Mouse (Mus musculus): ENCODE results near the gene Kbtbd4.

Kbtbd4 gene

GRCm38 (mm10) chr2:90904856-90905224 lies 300 bp downstream of the Kbtbd4 start:
- DNase-seq (ENCODE audit: low spot score in 2 of 2) = no peak

- DNase-seq (ENCODE audit: low spot score in 2 of 2) = no peak
These were observed 2.2 kb downstream of the Kbtbd4 start for GRCm38 (mm10) chr2:90906721-90907120.

- no peak for DNase-seq (ENCODE audit: low spot score in 2 of 2)
These were observed 6.3 kb downstream of the Kbtbd4 start for GRCm38 (mm10) chr2:90910861-90911260.

GRCm38 (mm10) chr2:90911668-90912067 lies 7.1 kb downstream of the Kbtbd4 start:
- DNase-seq (ENCODE audit: low spot score in 2 of 2) = no peak

- DNase-seq (ENCODE audit: low spot score in 2 of 2) = no peak
These were observed 9.1 kb downstream of the Kbtbd4 start for GRCm38 (mm10) chr2:90913671-90914070.

- no peak for DNase-seq (ENCODE audit: low spot score in 2 of 2)
These were observed 11.0 kb downstream of the Kbtbd4 start for GRCm38 (mm10) chr2:90915516-90915915.

GRCm38 (mm10) chr2:90916560-90917232 lies 12.2 kb downstream of the Kbtbd4 start:
- no peak for DNase-seq (ENCODE audit: low spot score in 2 of 2)

GRCm38 (mm10) chr2:90917233-90917998 lies 12.9 kb downstream of the Kbtbd4 start:
- peak in 1 of 2 experiments; percentile 42 for DNase-seq (ENCODE audit: low spot score in 2 of 2)

GRCm38 (mm10) chr2:90917999-90918698 lies 13.6 kb downstream of the Kbtbd4 start:
- no peak for DNase-seq (ENCODE audit: low spot score in 2 of 2)

- no peak for DNase-seq (ENCODE audit: low spot score in 2 of 2)
These were observed 16.6 kb downstream of the Kbtbd4 start for GRCm38 (mm10) chr2:90921178-90921577.

- no peak for DNase-seq (ENCODE audit: low spot score in 2 of 2)
These were observed 18.1 kb downstream of the Kbtbd4 start for GRCm38 (mm10) chr2:90922636-90923035.

GRCm38 (mm10) chr2:90928566-90928965 lies 24.0 kb downstream of the Kbtbd4 start:
- no peak for DNase-seq (ENCODE audit: low spot score in 2 of 2)

- DNase-seq (ENCODE audit: low spot score in 2 of 2) = no peak
These were observed 27.3 kb downstream of the Kbtbd4 start for GRCm38 (mm10) chr2:90931829-90932228.

GRCm38 (mm10) chr2:90932273-90932672 lies 27.7 kb downstream of the Kbtbd4 start:
- no peak for DNase-seq (ENCODE audit: low spot score in 2 of 2)

- DNase-seq (ENCODE audit: low spot score in 2 of 2) = no peak
These were observed 33.8 kb downstream of the Kbtbd4 start for GRCm38 (mm10) chr2:90938362-90938761.

- no peak for DNase-seq (ENCODE audit: low spot score in 2 of 2)
These were observed 35.2 kb downstream of the Kbtbd4 start for GRCm38 (mm10) chr2:90939750-90940149.

GRCm38 (mm10) chr2:90940233-90941229 lies 36.0 kb downstream of the Kbtbd4 start, which contains the start of gene Celf1:
Celf1 (plus strand) TSS chr2:90940382.
- peak in 1 of 2 experiments; percentile 77 for DNase-seq (ENCODE audit: low spot score in 2 of 2)

GRCm38 (mm10) chr2:90941744-90942143 lies 37.2 kb downstream of the Kbtbd4 start:
- DNase-seq (ENCODE audit: low spot score in 2 of 2) = no peak

- DNase-seq (ENCODE audit: low spot score in 2 of 2) = no peak
These were observed 45.6 kb downstream of the Kbtbd4 start for GRCm38 (mm10) chr2:90950149-90950548.

GRCm38 (mm10) chr2:90950582-90951194 lies 46.1 kb downstream of the Kbtbd4 start:
- DNase-seq (ENCODE audit: low spot score in 2 of 2) = no peak

GRCm38 (mm10) chr2:90953461-90953860 lies 48.9 kb downstream of the Kbtbd4 start:
- DNase-seq (ENCODE audit: low spot score in 2 of 2) = no peak
